Mouse (Mus musculus): ENCODE results near the gene Mgat4e. TPM values are rescaled to one million over a fixed set of nuclear protein-coding genes. Genes with fewer than 3 reads are reported as not detected.
"Not testable (repeated sequence)": the region's sequence is repeated elsewhere in the genome, so short reads cannot be mapped to it uniquely, and the experiment has no call there.

The Mgat4e gene
- polyA plus RNA-seq, 1 experiment from 2014 or later: not detected

DNA sequence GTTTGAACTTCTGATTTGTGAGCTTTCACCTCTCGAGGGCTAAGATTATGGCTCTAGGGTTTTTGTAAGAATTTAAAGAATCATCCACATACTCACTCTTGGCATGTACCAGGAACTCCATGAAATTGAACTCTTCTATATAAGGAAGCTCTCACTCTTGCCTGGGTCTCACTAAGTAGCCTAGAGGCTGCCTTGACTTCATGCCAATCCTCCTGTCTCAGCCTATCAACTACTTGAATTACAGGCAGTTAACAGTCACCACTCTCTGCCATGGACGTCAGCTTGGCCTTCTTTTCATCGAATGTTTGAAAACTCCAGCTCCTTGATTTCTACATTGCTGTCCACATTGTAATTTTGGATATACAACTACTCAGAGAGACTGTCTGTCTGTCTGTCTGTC lies 2.9 kb upstream of the Mgat4e start:
- Histone ChIP-seq H3K27me3 (peaks cover 8% of the 10 kb centered on the region), H3K27ac (replicated peaks) (no peak overlapping the region), H3K9me3 (no peaks in the 10 kb centered on the region), H3K9ac (replicated peaks) (no peak overlapping the region), H3K4me2 (replicated peaks) (no peak overlapping the region), H3K4me1 (peaks cover 15% of the 10 kb centered on the region), H3K36me3 (no peaks in the 10 kb centered on the region), H3K4me3 (no peak overlapping the region)
- ATAC-seq (ENCODE audit: low FRiP score, low read depth): no peak
- 79% methylated on average over 3 of the region's 3 CpGs for WGBS

DNA sequence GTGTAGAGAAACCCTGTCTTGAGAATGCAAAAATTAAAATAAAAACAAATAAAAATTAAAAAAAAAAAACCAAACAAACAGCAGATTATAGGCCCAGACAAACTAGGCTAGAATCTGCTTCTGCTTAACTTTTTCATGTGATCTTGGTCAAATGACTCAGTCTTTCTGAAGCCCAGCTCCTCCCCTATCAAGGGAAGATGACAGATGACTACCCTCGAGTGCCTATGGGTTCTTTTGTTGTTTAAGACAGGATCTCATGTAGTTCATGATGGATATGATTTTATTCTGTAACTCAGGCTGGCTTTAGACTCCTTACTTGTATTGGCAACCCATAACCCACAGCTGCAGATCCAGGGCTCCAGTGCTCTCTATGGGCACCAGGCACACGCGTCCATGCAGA lies 2.4 kb upstream of the Mgat4e start:
- no peak for ATAC-seq (ENCODE audit: low FRiP score, low read depth)
- Histone ChIP-seq H3K9me3 (no peaks in the 10 kb centered on the region), H3K4me2 (replicated peaks) (no peak overlapping the region), H3K9ac (replicated peaks) (no peak overlapping the region), H3K4me1 (peaks cover 10% of the 10 kb centered on the region; the same call in 1 of the 2 replicates), H3K27me3 (peaks cover 8% of the 10 kb centered on the region), H3K4me3 (no peak overlapping the region), H3K36me3 (no peaks in the 10 kb centered on the region), H3K27ac (replicated peaks) (no peak overlapping the region)
- 84% methylated on average over 3 of the region's 3 CpGs for WGBS

DNA sequence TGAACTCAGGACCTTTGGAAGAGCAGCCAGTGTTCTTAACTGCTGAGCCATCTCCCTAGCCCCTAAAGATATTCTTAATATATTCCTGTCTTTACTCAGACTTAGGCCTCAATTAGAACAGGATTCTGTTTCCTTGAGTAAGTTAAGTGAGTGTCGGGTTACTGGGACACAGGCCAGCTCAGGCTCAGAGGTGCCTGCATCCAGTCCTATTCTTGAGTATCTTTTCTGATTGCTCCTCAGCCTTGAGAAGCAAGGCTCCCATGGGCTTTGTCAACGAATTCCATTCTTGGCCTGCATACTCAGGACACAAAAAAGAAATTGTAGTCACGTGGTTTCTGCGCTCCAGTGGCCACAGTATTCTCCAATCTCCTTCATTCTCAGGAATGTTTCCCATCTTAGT lies 1.3 kb downstream of the Mgat4e start:
- Histone ChIP-seq H3K4me3 (no peak overlapping the region), H3K9me3 (0 out of 2 replicates have a peak, but pooled peaks cover 8% of the 10 kb centered on the region), H3K36me3 (no peaks in the 10 kb centered on the region), H3K27me3 (no peaks in the 10 kb centered on the region), H3K9ac (replicated peaks) (no peak overlapping the region), H3K4me2 (replicated peaks) (no peak overlapping the region), H3K27ac (replicated peaks) (no peak overlapping the region), H3K4me1 (no peaks in the 10 kb centered on the region)
- ATAC-seq (ENCODE audit: low FRiP score, low read depth): no peak
- 75% methylated on average over 4 of the region's 4 CpGs for WGBS

DNA sequence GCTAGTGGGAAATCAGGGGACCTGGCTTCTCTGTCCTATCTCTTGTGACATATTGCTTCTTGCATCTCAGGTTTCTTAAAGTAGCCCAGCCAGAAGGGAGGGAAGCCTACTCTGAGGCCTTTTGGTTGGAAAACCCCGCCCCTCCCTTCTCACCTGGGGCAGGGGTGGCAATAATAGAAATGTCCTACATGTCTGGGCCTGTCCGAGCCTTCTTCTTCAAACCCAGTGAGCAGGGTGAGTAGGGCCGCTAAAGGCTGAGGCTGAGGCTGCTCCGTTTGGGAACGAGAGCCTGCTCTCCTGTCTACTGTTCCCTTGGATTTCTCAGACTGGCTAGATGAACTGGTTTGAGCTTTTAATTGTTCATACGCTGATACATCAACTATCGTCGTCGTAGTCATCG lies 8.9 kb downstream of the Mgat4e start:
- Histone ChIP-seq H3K4me1 (no peaks in the 10 kb centered on the region), H3K9ac (replicated peaks) (no peak overlapping the region), H3K4me2 (replicated peaks) (no peak overlapping the region), H3K9me3 (0 out of 2 replicates have a peak, but pooled peaks cover 8% of the 10 kb centered on the region), H3K27me3 (no peaks in the 10 kb centered on the region), H3K4me3 (no peak overlapping the region), H3K36me3 (no peaks in the 10 kb centered on the region), H3K27ac (replicated peaks) (no peak overlapping the region)
- WGBS: 95% methylated on average over 10 of the region's 10 CpGs
- ATAC-seq (ENCODE audit: low FRiP score, low read depth): no peak

DNA sequence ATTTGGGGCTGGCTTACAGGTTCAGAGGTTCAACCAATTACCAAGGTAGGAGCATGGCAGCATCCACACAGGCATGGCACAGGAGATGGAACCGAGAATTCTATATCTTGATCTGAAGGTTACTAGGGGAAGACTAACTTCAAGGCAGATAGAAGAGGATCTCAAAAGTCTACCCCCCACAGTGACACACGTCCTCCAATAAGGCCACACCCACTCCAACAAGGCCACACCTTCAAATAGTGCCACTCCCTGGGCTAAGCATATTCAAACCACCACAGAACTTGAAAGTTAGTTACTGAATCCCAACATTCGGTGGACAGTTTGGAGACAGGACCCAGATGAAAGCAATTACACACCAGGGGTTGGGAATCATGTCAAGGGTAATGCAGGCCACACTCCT lies 14.0 kb downstream of the Mgat4e start:
- Histone ChIP-seq H3K4me2 (replicated peaks) (no peak overlapping the region), H3K4me3 (no peak overlapping the region), H3K27me3 (no peaks in the 10 kb centered on the region), H3K9me3 (no peaks in the 10 kb centered on the region), H3K4me1 (no peaks in the 10 kb centered on the region), H3K9ac (replicated peaks) (no peak overlapping the region), H3K36me3 (no peaks in the 10 kb centered on the region), H3K27ac (replicated peaks) (no peak overlapping the region)
- ATAC-seq (ENCODE audit: low FRiP score, low read depth): no peak
- WGBS: 72% methylated on average over 3 of the region's 3 CpGs

DNA sequence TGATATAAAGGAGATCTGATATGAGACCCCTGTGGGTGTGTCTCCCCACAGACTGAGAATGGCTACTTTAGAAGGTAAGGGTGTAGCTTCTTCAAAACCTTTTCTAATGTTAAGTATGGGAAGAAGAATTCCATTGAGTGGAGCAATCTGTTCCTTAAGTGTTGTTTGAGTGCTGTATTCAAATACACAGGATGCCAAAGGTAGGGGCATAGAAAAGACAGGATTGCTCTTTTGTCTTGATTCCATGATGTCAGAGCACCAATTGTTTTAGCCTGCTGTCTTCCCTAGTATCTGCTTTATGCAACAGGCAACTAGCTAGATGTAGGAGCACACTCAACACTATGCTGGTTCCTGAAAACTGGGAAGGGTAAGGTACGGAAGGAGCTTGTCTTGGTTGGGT lies 14.4 kb downstream of the Mgat4e start:
- Histone ChIP-seq H3K27me3 (no peaks in the 10 kb centered on the region), H3K9me3 (no peaks in the 10 kb centered on the region), H3K4me3 (no peak overlapping the region), H3K27ac (replicated peaks) (no peak overlapping the region), H3K36me3 (no peaks in the 10 kb centered on the region), H3K4me2 (replicated peaks) (no peak overlapping the region), H3K9ac (replicated peaks) (no peak overlapping the region), H3K4me1 (no peaks in the 10 kb centered on the region)
- 100% methylated on average over 1 of the region's 1 CpGs for WGBS
- ATAC-seq (ENCODE audit: low FRiP score, low read depth): no peak

DNA sequence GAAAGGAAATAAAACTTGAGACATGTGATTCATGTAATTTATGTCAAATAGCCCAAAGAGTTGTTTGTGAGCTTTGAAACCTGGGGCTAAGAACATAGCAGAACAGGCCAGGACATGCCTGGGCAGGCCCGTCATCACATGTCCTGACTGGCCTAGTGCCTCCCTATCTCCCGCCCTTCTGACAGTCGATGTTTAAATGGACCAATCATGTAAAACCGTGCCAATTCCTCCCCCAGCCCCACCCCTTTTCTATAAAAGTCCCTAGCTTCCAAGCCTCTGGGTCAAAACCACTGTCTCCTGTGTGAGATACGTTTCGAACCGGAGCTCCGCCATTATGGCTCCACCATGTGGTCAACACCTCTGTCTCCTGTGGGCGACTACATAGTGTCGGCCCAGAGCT lies 15.8 kb downstream of the Mgat4e start:
- H3K4me2 ChIP-seq (replicated peaks); H3K36me3 ChIP-seq; ATAC-seq (ENCODE audit: low FRiP score, low read depth); H3K4me3 ChIP-seq; H3K9ac ChIP-seq (replicated peaks); H3K4me1 ChIP-seq; H3K27ac ChIP-seq (replicated peaks); H3K9me3 ChIP-seq; H3K27me3 ChIP-seq: not testable (repeated sequence)
- WGBS: 93% methylated on average over 10 of the region's 10 CpGs

DNA sequence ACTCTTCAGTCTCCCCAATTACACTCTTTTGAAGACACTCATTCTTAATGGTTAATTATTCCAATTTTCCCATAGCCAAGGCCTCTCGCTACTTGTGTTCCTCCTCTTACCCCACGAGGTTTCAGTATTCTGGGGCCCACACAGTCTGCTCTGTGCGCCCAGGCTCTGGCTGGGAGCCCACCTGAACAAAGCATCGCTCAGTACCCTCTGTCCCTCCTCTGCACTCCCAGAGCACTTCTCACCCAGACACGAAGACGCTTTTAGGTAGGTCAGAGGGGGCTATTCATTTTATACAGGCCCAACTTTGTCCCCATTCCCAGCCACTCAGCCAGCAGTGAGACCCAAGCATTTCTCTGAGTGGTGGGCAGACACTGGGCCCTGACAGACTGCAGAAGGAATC lies 18.9 kb downstream of the Mgat4e start:
- WGBS: 79% methylated on average over 6 of the region's 6 CpGs

DNA sequence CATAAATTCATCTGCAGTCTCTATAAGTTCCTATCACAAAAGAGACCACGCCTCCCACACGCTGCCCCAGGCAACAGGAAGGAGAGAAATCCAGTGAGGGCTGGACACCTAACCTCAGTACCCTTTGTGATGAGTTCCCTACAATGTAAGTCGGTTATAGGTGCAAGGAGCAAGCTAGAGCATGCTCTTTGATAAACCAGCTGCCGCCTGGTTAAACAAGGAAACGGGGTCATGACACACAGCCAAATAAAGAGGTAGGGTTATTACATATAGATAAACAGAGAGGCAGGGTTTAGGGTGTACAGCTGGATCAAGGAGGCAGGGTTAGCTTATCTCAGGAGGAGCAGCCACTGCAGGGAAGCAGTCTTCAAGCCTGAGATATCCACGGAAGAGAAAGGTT lies 22.7 kb downstream of the Mgat4e start:
- H3K27ac ChIP-seq (replicated peaks): no peak overlapping the region
- H3K9me3 ChIP-seq: no peaks in the 10 kb centered on the region
- no peak for ATAC-seq (ENCODE audit: low FRiP score, low read depth)
- H3K4me1 ChIP-seq: no peaks in the 10 kb centered on the region
- no peak overlapping the region for H3K4me3 ChIP-seq
- H3K9ac ChIP-seq (replicated peaks): no peak overlapping the region
- H3K4me2 ChIP-seq (replicated peaks): no peak overlapping the region
- no peaks in the 10 kb centered on the region for H3K36me3 ChIP-seq
- no peaks in the 10 kb centered on the region for H3K27me3 ChIP-seq
- 82% methylated on average over 6 of the region's 6 CpGs for WGBS

More for the DNA sequence above, 18.9 kb downstream of the Mgat4e start:
- ATAC-seq (ENCODE audit: low FRiP score, low read depth): no peak
- Histone ChIP-seq H3K4me1 (no peaks in the 10 kb centered on the region), H3K36me3 (no peaks in the 10 kb centered on the region), H3K27ac (replicated peaks) (no peak overlapping the region), H3K4me3 (no peak overlapping the region), H3K9me3 (no peaks in the 10 kb centered on the region), H3K4me2 (replicated peaks) (no peak overlapping the region), H3K9ac (replicated peaks) (no peak overlapping the region), H3K27me3 (no peaks in the 10 kb centered on the region)

DNA sequence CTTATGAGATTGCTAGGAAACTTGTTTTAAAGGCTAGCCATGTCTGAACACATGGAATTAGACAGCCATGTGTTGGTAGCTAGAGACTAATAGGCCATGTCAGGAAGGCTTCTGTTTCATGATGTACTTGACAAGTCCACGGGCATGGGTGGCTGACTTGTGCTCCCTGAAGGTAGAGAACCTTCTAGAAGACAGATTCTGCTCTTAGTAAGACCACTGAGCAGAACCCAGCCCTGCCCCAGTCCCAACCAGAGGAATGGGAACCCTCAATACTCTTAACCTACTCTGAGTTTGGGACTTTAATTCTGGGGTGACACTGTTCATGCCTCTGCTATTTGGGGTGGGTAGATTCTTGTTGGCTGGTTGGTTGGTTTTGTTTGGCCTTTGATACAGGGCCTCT lies 24.5 kb downstream of the Mgat4e start:
- Histone ChIP-seq H3K9ac (replicated peaks) (no peak overlapping the region), H3K4me1 (no peaks in the 10 kb centered on the region), H3K9me3 (no peaks in the 10 kb centered on the region), H3K4me2 (replicated peaks) (no peak overlapping the region), H3K27ac (replicated peaks) (no peak overlapping the region), H3K27me3 (no peaks in the 10 kb centered on the region), H3K36me3 (no peaks in the 10 kb centered on the region), H3K4me3 (no peak overlapping the region)
- ATAC-seq (ENCODE audit: low FRiP score, low read depth): no peak
- WGBS: 84% methylated on average over 1 of the region's 1 CpGs

DNA sequence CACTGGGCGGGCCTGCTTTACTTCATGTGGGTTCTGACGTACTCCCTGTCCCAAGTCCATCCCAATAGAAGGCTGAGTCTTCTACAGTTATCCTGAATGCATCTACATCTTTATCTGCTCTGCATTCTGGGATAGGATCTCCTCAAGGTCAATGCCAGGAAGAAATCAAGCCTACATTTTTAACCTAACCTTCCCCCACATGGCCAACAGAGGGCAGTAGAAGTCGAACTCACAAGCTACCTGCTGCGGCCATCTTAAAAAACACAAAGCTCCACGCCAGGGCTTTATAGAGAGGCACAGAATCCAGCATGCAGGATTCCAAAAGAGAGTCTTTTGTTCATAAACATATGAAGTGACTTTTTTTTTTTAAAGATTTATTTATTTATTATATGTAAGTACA lies 25.1 kb downstream of the Mgat4e start:
- Histone ChIP-seq H3K4me1 (no peaks in the 10 kb centered on the region), H3K27me3 (no peaks in the 10 kb centered on the region), H3K4me2 (replicated peaks) (no peak overlapping the region), H3K9me3 (no peaks in the 10 kb centered on the region), H3K4me3 (no peak overlapping the region), H3K36me3 (no peaks in the 10 kb centered on the region), H3K27ac (replicated peaks) (no peak overlapping the region), H3K9ac (replicated peaks) (no peak overlapping the region)
- no peak for ATAC-seq (ENCODE audit: low FRiP score, low read depth)
- WGBS: 79% methylated on average over 5 of the region's 5 CpGs

DNA sequence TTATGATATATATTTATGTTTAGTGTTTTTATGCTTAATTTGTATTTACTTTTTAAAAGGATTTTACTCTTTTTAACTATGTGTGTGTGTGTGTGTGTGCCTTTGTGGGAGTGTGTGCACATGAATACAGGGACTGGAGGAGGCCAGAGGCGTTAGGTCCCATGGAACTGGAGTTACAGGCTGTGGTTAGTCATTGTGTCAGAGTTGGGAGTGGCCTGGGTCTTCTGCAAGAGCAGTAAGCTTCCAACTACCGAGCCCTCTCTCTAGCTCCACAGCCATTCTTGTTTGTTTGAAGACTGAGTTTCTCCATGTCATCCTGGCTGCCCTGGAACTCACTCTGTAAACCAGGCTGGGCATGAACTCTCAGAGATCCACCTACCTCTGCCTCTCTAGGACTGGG lies 27.2 kb downstream of the Mgat4e start:
- H3K4me3 ChIP-seq: no peak overlapping the region
- H3K36me3 ChIP-seq: no peaks in the 10 kb centered on the region
- 0 out of 2 replicates have a peak, but pooled peaks cover 4% of the 10 kb centered on the region for H3K4me1 ChIP-seq
- H3K4me2 ChIP-seq (replicated peaks): no peak overlapping the region
- H3K27me3 ChIP-seq: no peaks in the 10 kb centered on the region
- H3K27ac ChIP-seq (replicated peaks): no peak overlapping the region
- WGBS: 44% methylated on average over 2 of the region's 2 CpGs
- no peaks in the 10 kb centered on the region for H3K9me3 ChIP-seq
- no peak for ATAC-seq (ENCODE audit: low FRiP score, low read depth)
- no peak overlapping the region for H3K9ac ChIP-seq (replicated peaks)

DNA sequence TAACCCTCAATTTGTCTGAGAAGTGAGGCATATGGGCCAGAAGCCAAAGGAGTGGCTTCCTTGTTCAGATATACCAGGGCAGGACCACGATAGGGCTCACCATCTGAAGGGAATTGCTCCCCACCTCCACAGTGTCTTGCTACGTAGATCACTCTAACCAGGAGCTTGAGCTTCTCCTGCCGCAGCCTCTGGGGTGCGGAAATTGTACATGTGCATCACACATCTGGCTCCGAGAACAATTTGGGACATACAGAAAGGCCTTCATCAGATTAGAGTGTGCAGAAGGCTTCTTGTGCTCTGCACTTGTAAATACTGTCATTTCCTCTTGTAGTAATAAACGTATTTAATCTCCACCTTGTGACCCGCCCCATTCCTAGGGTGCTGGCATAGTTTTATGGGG lies 28.3 kb downstream of the Mgat4e start:
- no peaks in the 10 kb centered on the region for H3K36me3 ChIP-seq
- no peak overlapping the region for H3K27ac ChIP-seq (replicated peaks)
- no peak for ATAC-seq (ENCODE audit: low FRiP score, low read depth)
- H3K9me3 ChIP-seq: no peaks in the 10 kb centered on the region
- 83% methylated on average over 7 of the region's 7 CpGs for WGBS
- peaks cover 13% of the 10 kb centered on the region; the same call in 1 of the 2 replicates for H3K4me1 ChIP-seq
- no peak overlapping the region for H3K4me2 ChIP-seq (replicated peaks)
- H3K9ac ChIP-seq (replicated peaks): no peak overlapping the region
- H3K4me3 ChIP-seq: no peak overlapping the region
- H3K27me3 ChIP-seq: no peaks in the 10 kb centered on the region
